Mouse (Mus musculus): ENCODE data around the gene Anxa2. TPM values are rescaled to one million over a fixed set of nuclear protein-coding genes. Genes with fewer than 3 reads are reported as not detected.
A peak's percentile ranks its signal among the peaks of the same experiment; 100 is the strongest.

Anxa2 gene
- polyA plus RNA-seq, 1 experiment from 2014 or later = 251 TPM

DNA sequence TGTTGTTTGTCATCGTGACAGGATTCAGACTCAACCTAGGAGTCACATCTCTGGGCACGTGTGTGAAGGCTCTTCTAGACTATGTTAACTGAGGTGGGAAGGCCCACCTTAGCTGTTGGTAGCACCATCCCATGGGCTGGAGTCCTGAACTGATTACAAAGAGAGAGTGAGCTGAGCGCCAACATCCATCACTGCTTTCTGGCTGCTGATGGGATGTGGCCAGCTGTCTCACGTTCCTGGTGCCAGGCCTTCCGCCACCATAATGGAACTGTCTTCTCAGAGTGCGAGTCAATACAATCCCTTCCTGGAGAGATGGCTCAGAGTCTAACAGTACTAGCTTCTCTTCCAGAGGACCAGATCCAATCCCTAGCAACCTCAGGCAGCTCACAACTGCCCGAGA, 62.0 kb downstream of the Anxa2 start:
- Histone ChIP-seq H3K4me1 (peaks cover 16% of the 10 kb centered on the region), H3K9ac (replicated peaks) (no peak overlapping the region), H3K27me3 (replicated peaks) (0 out of 2 replicates have a peak, but pooled peaks cover 7% of the 10 kb centered on the region), H3K9me3 (replicated peaks) (no peaks in the 10 kb centered on the region), H3K4me2 (no peak overlapping the region), H3K27ac (replicated peaks) (no peak overlapping the region), H3K4me3 (replicated peaks) (no peak overlapping the region), H3K36me3 (no peaks in the 10 kb centered on the region)
- 84% methylated on average over 7 of the region's 7 CpGs for WGBS
- ATAC-seq (ENCODE audit: low FRiP score) = no peak

DNA sequence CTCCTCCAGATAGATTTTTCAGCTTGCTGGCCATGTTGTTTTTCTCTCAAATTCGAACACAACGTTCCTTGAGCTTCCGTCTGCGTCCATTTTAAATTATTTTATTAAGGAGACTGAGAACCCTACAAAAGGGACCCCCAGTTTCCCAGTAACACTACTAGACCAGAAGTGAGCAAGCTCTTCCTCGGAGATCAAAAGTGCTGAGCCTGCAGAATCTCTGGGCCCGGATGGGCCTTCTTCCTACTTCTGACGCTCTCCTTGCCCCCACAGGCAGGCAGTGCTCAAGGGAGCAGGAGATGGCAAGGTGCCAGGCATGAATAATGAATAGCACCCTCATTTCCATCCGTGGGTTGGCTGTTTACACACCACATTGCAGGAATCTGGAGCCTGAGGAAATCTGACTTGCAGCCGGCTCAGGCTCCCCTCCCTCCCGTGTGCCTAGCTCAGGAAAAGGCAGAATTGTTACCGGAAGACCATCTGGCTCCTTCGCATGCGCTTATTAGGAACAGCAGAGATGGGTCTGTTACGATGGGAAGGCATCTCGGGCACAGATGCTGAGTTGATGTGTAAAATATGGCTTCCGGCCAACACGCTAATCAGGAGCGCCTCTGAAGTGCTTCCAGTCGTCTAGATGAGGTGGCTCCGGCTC, 64.1 kb downstream of the Anxa2 start:
- Histone ChIP-seq H3K4me3 (replicated peaks) (no peak overlapping the region), H3K27ac (replicated peaks) (peak overlapping the region; percentile 49; the same call in 1 of the 2 replicates), H3K9ac (replicated peaks) (no peak overlapping the region), H3K4me2 (peak overlapping the region; percentile 34), H3K27me3 (replicated peaks) (0 out of 2 replicates have a peak, but pooled peaks cover 7% of the 10 kb centered on the region), H3K4me1 (peaks cover 13% of the 10 kb centered on the region), H3K9me3 (replicated peaks) (no peaks in the 10 kb centered on the region), H3K36me3 (no peaks in the 10 kb centered on the region)
- WGBS = 36% methylated on average over 20 of the region's 20 CpGs
- ATAC-seq (ENCODE audit: low FRiP score) = peak; percentile 35; the same call in 1 of the 2 replicates

Small RNA genes within 50 kb of the gene (microRNA-seq; reads per million reads assigned to microRNA genes)
- not detected for gene Mir3109

Other genes starting within 250 kb of the Anxa2 start
- 10.1 and 11.0 TPM in 2 replicates for gene Ice2, start 55.7 kb upstream of the Anxa2 start, polyA plus RNA-seq (2015; fragmentation: Nextera tagmentation; extraction: Ambion mirVana)